Mouse (Mus musculus): ENCODE measurements at regions not wholly inside any gene's neighbourhood (a gene's known extent, or its start where the extent isn't known, plus 50 kb on each side); places are given as distances from the start of the nearest gene placed in this dataset.

GRCm38 (mm10) chr12:25376451-25376850 lies 279.5 kb upstream of the Id2 start:
- DNase-seq (ENCODE audit: low spot score) = no peak

DNA sequence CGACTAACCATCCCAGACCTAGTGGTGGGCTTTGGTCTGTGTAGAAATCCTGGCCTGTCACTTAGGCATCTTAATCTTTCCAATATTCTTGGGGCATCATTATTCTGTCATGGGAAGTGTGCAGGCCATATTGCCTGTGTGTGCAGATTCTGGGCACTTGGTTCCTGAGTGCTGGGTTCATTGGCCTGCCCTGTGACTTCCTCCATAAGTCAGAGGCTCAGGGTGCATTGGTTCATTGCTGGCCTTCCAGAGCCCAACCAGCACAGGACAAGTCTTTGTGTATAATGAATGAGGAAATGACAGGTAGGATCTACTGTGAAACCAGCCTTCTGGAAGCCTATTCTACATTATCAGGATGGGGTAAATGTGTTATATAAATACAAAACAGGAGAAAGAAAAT lies 270.6 kb upstream of the Id2 start:
- no peak for DNase-seq (ENCODE audit: low spot score)
- intact Hi-C loops (cut with DNase I) = no loop called here

More at GRCm38 (mm10) chr12:25376451-25376850, 279.5 kb upstream of the Id2 start:
- intact Hi-C loops (cut with DNase I) = no loop called here

GRCm38 (mm10) chr12:25365600-25366267 lies 268.8 kb upstream of the Id2 start:
- no peak for DNase-seq (ENCODE audit: low spot score)
- intact Hi-C loops (cut with DNase I) = no loop called here

DNA sequence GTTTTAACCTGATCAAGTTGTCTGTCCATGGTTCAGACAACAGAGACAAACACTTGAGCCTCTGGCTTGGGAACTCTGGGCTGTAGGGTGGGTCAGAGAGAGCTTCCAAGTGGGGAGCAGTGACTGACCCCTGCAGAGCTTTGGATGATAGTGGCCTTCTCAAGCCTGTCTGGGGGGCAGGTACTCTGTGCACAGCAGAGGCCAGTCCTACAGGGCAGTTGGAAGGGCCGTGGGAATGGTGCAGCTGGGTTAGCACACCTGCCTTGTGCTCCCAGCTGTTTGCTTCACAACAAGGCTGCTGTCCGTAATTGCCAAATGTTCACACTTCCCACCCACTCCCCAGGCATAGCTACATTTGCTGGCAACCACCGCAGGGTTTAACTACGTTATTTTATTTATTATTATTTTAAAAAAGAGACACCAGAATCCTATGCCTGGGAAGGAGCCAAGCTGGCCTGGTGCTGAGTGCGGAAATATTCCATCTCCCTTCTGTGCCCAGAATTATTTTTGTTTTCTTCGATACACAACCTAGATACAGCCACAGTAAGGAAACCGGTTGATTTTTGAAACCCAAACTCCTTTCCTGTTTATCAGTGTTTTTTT lies 268.1 kb upstream of the Id2 start:
- intact Hi-C loops (cut with DNase I) = loop anchor here (5.0 kb wide), 1 partner anchor 273 kb away; no protein-coding TSS in a partner anchor
- no peak for DNase-seq (ENCODE audit: low spot score)

DNA sequence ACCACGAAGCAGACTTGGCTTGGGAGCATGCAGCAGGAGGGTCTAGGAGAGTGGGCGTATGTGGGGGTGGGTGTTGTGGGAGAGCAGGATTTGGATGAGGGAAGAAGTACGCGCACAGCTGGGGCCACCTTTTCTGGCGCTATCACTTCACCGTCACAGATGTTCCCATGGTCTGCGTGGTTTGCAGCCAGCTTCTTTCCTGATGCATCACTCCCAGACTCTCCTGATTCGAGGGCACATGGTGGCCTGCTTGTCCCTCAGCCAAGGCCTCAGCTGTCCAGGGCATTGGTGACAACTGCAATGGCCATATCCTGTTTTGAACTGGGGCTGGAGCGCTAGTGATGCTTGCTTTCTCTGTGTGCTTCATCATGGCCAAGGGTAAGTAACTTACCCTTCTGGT lies 266.9 kb upstream of the Id2 start:
- intact Hi-C loops (cut with DNase I) = loop anchor here (5.0 kb wide), 1 partner anchor 272 kb away; no protein-coding TSS in a partner anchor
- DNase-seq (ENCODE audit: low spot score) = no peak

- intact Hi-C loops (cut with DNase I) = loop anchor here (5.0 kb wide), 1 partner anchor 271 kb away; no protein-coding TSS in a partner anchor
These were observed 266.4 kb upstream of the Id2 start for GRCm38 (mm10) chr12:25363341-25363740.

GRCm38 (mm10) chr12:25362771-25363170 lies 265.8 kb upstream of the Id2 start:
- intact Hi-C loops (cut with DNase I) = loop anchor here (5.0 kb wide), 1 partner anchor 270 kb away; no protein-coding TSS in a partner anchor
- no peak for DNase-seq (ENCODE audit: low spot score)

More at GRCm38 (mm10) chr12:25363341-25363740, 266.4 kb upstream of the Id2 start:
- DNase-seq (ENCODE audit: low spot score) = no peak

GRCm38 (mm10) chr12:25360726-25361125 lies 263.8 kb upstream of the Id2 start:
- DNase-seq (ENCODE audit: low spot score) = no peak
- intact Hi-C loops (cut with DNase I) = loop anchor here (5.0 kb wide), 1 partner anchor 268 kb away; no protein-coding TSS in a partner anchor

DNA sequence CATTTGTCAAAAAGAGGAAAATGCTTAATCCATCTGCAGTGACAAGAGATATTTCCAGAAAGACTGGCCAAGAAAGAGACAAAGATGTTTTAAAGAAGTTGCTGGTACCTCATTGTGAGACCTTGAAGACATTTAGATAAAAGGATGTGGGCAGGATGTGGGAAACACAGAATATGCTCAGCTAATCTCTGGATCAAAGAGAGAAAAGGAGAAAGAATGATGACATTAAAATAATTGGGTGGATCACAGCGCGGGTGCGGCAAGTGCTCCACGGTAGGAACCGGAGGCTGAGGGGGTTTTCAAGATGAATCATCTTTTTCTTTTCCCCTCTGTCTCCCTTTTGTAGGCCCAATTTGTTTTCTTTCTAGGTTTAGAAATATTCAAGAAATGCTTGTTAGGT lies 263.0 kb upstream of the Id2 start:
- DNase-seq (ENCODE audit: low spot score) = no peak
- intact Hi-C loops (cut with DNase I) = loop anchor here (5.0 kb wide), 1 partner anchor 268 kb away; no protein-coding TSS in a partner anchor

DNA sequence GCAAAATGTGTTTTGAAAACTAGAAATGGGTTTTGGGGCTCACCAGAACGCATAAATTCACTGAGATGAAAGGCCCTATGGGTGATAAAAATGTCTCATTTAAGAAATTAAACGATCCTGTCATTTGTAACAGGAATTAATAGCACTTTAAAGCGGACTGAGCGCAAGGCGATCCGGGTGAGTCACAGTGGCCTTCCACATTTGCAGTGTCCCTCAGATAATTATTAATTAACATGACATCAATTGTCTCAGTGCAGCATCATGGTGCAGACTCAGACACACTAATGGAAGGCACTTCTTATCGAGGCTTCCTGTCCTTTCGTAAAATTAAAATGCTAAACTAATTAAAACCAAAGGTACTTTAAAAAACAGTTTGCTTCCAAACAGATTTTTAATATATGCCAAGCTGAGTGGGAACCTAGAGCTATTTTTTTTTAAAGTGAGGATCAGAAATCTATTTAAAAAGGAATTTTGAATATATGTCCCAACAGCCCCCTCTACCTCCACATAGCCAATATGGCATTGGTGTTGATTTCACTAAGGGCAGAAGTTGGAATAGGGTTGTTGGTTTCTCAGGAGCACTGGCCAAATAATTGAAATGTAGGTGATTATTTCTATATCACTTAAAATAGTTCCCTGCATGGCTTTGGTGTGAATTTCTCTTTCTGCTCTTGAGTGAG lies 262.0 kb upstream of the Id2 start:
- DNase-seq (ENCODE audit: low spot score) = no peak
- intact Hi-C loops (cut with DNase I) = no loop called here

DNA sequence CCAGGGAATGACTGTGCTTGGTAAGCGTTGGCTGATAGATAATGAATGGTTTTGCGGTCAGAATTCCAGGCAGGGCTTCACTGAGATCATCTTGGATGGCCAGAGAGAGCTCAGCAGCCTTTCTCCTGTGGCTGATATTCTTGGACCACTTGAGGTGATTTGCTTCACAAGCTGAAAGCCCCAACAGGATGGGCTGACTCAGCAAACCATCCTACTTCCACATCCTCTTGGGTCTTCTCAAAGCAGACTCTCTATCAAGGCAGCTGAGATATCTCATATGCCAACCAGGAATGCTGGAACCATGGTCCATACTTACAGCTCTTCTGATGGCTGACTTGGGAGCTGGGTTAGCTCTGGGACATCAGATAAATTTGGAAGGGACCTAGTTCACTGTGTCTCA lies 259.8 kb upstream of the Id2 start:
- DNase-seq (ENCODE audit: low spot score) = no peak
- intact Hi-C loops (cut with DNase I) = no loop called here

DNA sequence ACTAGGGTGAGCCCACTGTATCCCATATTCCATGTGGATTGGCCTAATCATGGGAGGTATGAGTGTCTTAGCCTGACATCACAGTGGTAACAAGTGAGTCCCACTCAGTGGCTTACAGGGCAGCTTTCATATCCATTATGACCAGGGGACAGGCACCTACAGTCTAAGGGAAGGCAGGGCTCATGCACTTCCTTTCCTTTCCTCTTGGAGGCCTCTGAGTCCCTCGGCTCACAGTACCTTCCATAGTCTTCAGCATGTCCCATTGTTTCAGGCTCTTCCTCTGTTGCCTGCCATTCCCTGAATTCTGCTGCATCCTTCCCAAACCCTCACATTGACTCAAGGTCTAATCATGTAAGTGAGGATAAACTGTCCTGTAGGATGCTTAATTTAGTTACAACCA lies 258.3 kb upstream of the Id2 start:
- intact Hi-C loops (cut with DNase I) = no loop called here
- no peak for DNase-seq (ENCODE audit: low spot score)

- intact Hi-C loops (cut with DNase I) = no loop called here
- DNase-seq (ENCODE audit: low spot score) = no peak
These were observed 256.5 kb upstream of the Id2 start for GRCm38 (mm10) chr12:25353402-25353896.

- no peak for DNase-seq (ENCODE audit: low spot score)
- intact Hi-C loops (cut with DNase I) = no loop called here
These were observed 255.2 kb upstream of the Id2 start for GRCm38 (mm10) chr12:25352160-25352559.

DNA sequence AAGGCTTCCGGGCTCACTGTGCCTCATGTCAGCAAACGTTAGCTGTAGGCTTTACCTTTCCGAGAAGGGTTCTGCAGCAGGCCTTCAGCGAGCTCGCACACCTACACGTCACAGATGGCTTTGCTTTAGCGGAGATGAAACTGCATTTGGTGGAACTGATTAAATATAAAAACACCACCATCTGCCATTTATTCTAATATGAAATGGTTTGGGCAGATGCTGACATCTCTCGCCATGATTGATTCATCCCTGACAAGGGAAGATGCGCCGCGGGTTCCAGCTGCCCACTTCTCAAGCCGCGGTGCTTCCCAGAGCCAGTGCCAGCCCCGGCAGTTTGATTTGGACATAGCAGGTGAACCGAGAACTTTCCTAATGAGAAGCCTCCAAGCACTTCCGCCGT lies 247.4 kb upstream of the Id2 start:
- DNase-seq (ENCODE audit: low spot score) = no peak
- intact Hi-C loops (cut with DNase I) = no loop called here

DNA sequence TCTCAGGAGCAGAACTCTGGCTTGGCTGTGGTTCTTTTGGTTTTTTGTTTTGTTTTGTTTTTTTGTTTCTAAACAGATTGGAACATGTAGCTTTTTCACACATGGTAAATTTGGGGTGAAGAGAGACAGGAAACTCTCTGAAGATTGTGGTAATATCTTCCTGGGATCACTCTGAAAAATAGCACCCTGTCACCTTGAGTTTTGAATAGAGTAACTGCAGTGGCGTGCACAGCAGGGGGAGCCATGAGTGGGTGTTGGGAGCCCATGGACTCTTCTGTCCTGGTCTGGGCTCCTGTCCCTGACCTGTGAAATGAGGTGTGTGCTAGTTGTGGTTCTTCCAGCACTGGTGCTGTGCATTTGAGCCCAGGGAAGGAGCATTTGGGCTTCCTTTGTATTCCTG lies 241.8 kb upstream of the Id2 start:
- intact Hi-C loops (cut with DNase I) = no loop called here
- no peak for DNase-seq (ENCODE audit: low spot score)

GRCm38 (mm10) chr12:25335930-25336329 lies 239.0 kb upstream of the Id2 start:
- DNase-seq (ENCODE audit: low spot score) = no peak
- intact Hi-C loops (cut with DNase I) = no loop called here

DNA sequence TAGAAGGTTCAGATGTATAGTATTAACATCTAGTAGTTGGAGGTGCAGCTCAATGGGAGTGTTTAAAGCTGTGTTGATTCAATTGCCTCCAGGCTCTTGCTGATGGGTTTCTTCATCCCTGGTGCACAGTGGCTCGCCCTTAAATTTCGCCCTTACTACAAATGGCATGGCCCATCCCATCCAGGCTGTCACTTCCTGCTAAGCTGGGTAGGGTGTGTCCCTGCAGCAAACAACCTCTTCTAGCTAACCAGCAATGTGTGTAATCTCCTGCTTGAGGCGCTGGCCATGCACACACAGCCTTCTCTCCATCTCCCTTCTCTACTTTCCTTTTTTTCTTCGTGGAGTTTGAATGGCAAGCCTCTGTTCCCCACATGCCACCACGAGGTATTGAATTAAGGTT lies 238.1 kb upstream of the Id2 start:
- no peak for DNase-seq (ENCODE audit: low spot score)
- intact Hi-C loops (cut with DNase I) = no loop called here

GRCm38 (mm10) chr12:25332384-25333035 lies 235.6 kb upstream of the Id2 start:
- intact Hi-C loops (cut with DNase I) = no loop called here
- DNase-seq (ENCODE audit: low spot score) = no peak

DNA sequence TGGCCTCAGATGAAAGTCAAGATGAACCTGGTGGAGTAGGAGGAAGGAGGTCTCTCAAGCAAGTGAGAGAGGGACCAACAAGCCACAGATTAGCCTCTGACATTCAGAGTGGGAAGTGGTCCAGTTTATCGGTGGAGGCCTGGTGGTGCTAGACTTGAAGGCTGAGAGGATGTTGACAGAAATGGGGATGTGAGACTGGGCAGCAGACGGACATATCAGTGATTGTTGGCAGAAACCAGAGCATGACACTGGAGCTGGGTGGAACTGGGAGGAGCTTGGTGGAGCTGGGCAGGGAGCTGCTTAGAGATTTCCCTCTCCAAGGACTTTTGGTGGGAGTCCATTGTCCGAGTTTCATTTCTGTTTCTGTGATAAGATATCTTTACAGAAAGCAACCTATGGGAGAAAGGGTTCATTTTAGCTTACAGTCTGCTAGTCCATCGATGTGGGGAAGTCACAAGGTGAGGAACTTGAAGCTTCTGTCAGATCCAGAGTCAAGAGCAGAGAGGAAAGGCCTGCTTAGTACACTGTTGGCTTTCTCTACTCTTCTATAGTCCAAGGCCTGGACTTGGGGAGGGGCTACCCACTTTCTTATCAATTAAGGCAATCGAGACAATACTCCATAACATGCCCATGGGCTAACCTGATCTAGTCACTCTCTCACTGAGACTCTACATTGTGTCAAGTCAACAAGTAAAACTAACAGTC lies 233.2 kb upstream of the Id2 start:
- intact Hi-C loops (cut with DNase I) = no loop called here
- DNase-seq (ENCODE audit: low spot score) = peak; percentile 54
